Mouse (Mus musculus): ENCODE measurements around the gene A930009A15Rik. TPM values are rescaled to one million over a fixed set of nuclear protein-coding genes. Genes with fewer than 3 reads are reported as not detected.

A930009A15Rik gene
- not detected for polyA plus RNA-seq (2017; shearing (Covaris generic))

GRCm38 (mm10) chr10:115569712-115570491 lies at the start of gene A930009A15Rik:
Gene A930009A15Rik, plus strand, starts transcription at chr10:115569986.

GRCm38 (mm10) chr10:115587301-115587969 lies 17.6 kb downstream of the A930009A15Rik start, which contains the start of gene Lgr5:
Gene Lgr5, minus strand, starts transcription at chr10:115587780.

Other genes with a start within 250 kb of the A930009A15Rik start
- gene Tmem19, start 207.5 kb upstream of the A930009A15Rik start, polyA plus RNA-seq (2017; shearing (Covaris generic)): 56.6 TPM
- gene Thap2, start 185.5 kb upstream of the A930009A15Rik start, polyA plus RNA-seq (2017; shearing (Covaris generic)): 13.7 TPM
- gene Zfc3h1, start 185.0 kb upstream of the A930009A15Rik start, polyA plus RNA-seq (2017; shearing (Covaris generic)): 31.7 TPM
- gene Lgr5, start 17.8 kb downstream of the A930009A15Rik start, polyA plus RNA-seq (2017; shearing (Covaris generic)): not detected
- gene Tspan8, start 246.8 kb downstream of the A930009A15Rik start, polyA plus RNA-seq (2017; shearing (Covaris generic)): not detected

Data from inflammation-experienced regulatory T-cells, adult 16 weeks (primary cell).